Mouse (Mus musculus): Measurements from ENCODE around the gene Cys1. TPM values are rescaled to one million over a fixed set of nuclear protein-coding genes. Genes with fewer than 3 reads are reported as not detected.

Cys1 gene
- total RNA-seq, 2 experiments from 2014 or later = 22.8 to 28.6 TPM

- TF ChIP-seq CTCF (conservative IDR thresholded peaks at IDR 0.05) = no peak
- Histone ChIP-seq H3K27ac (no peak overlapping the region), H3K4me3 (no peak overlapping the region)
- DNase-seq (ENCODE audit: low spot score in 2 of 2) = no peak
Observed at GRCm38 (mm10) chr12:24686696-24687346, 5.2 kb upstream of the Cys1 start.

GRCm38 (mm10) chr12:24686038-24686695 is 4.6 kb upstream of the Cys1 start:
- TF ChIP-seq CTCF (conservative IDR thresholded peaks at IDR 0.05) = no peak
- no peak overlapping the region for H3K27ac ChIP-seq
- no peak overlapping the region for H3K4me3 ChIP-seq
- no peak for DNase-seq (ENCODE audit: low spot score in 2 of 2)

- DNase-seq (ENCODE audit: low spot score in 2 of 2) = no peak
- Histone ChIP-seq H3K27ac (no peak overlapping the region), H3K4me3 (no peak overlapping the region)
- no peak for TF ChIP-seq CTCF (conservative IDR thresholded peaks at IDR 0.05)
Observed at GRCm38 (mm10) chr12:24683461-24683860, 1.8 kb upstream of the Cys1 start.

- DNase-seq (ENCODE audit: low spot score in 2 of 2) = no peak
- H3K4me3 ChIP-seq = no peak overlapping the region
- H3K27ac ChIP-seq = peak overlapping the region; percentile 61; the same call in 1 of the 2 replicates
- TF ChIP-seq CTCF (conservative IDR thresholded peaks at IDR 0.05) = no peak
Observed at GRCm38 (mm10) chr12:24682563-24682962, 950 bp upstream of the Cys1 start.

- peak overlapping the region; percentile 80 for H3K4me3 ChIP-seq
- TF ChIP-seq CTCF (conservative IDR thresholded peaks at IDR 0.05) = peak; percentile 57
- peak; percentile 36 to 62 for DNase-seq (ENCODE audit: low spot score in 2 of 2)
- peak overlapping the region; percentile 98 for H3K27ac ChIP-seq
Observed at GRCm38 (mm10) chr12:24680492-24681285, 924 bp downstream of the Cys1 start.

GRCm38 (mm10) chr12:24680096-24680491 is 1.5 kb downstream of the Cys1 start:
- DNase-seq (ENCODE audit: low spot score in 2 of 2) = no peak
- Histone ChIP-seq H3K4me3 (peak overlapping the region; percentile 80), H3K27ac (peak overlapping the region; percentile 98)
- TF ChIP-seq CTCF (conservative IDR thresholded peaks at IDR 0.05) = no peak

GRCm38 (mm10) chr12:24662131-24662530 is 19.5 kb downstream of the Cys1 start:
- DNase-seq (ENCODE audit: low spot score in 2 of 2) = no peak
- no peak overlapping the region for H3K4me3 ChIP-seq
- TF ChIP-seq CTCF (conservative IDR thresholded peaks at IDR 0.05) = no peak
- H3K27ac ChIP-seq = no peak overlapping the region

- Histone ChIP-seq H3K4me3 (no peak overlapping the region), H3K27ac (no peak overlapping the region)
- no peak for TF ChIP-seq CTCF (conservative IDR thresholded peaks at IDR 0.05)
- no peak for DNase-seq (ENCODE audit: low spot score in 2 of 2)
Observed at GRCm38 (mm10) chr12:24661100-24661499, 20.5 kb downstream of the Cys1 start.

GRCm38 (mm10) chr12:24659923-24660322 is 21.7 kb downstream of the Cys1 start:
- no peak for DNase-seq (ENCODE audit: low spot score in 2 of 2)
- Histone ChIP-seq H3K27ac (no peak overlapping the region), H3K4me3 (no peak overlapping the region)
- no peak for TF ChIP-seq CTCF (conservative IDR thresholded peaks at IDR 0.05)

GRCm38 (mm10) chr12:24658998-24659397 is 22.6 kb downstream of the Cys1 start:
- Histone ChIP-seq H3K4me3 (no peak overlapping the region), H3K27ac (no peak overlapping the region)
- DNase-seq (ENCODE audit: low spot score in 2 of 2) = no peak
- TF ChIP-seq CTCF (conservative IDR thresholded peaks at IDR 0.05) = no peak

- DNase-seq (ENCODE audit: low spot score in 2 of 2) = no peak
- Histone ChIP-seq H3K4me3 (no peak overlapping the region), H3K27ac (no peak overlapping the region; the same call in 1 of the 2 replicates)
- TF ChIP-seq CTCF (conservative IDR thresholded peaks at IDR 0.05) = no peak
Observed at GRCm38 (mm10) chr12:24656436-24656835, 25.2 kb downstream of the Cys1 start.

GRCm38 (mm10) chr12:24654065-24654862 is 27.3 kb downstream of the Cys1 start:
- DNase-seq (ENCODE audit: low spot score in 2 of 2) = no peak
- no peak for TF ChIP-seq CTCF (conservative IDR thresholded peaks at IDR 0.05)
- H3K27ac ChIP-seq = no peak overlapping the region
- no peak overlapping the region for H3K4me3 ChIP-seq
